Mouse (Mus musculus) hindbrain, embryonic 11.5 days (tissue): Measurements from ENCODE around the gene Galnt2. TPM values are rescaled to one million over a fixed set of nuclear protein-coding genes. Genes with fewer than 3 reads are reported as not detected.

Source experiments
- ATAC-seq: fragments of 200-750 bp; cut with Nextera tagmentation; 2 replicates; pipeline ENCODE4 v1.8.0; 2017; ENCODE audit warnings: mild to moderate bottlenecking, moderate TSS enrichment, moderate library complexity; ENCODE audit not compliant: low FRiP score
- DNase-seq: peaks from one replicate; pipeline ENCODE4 v3.0.0-alpha.2; 2015; ENCODE audit warnings: low spot score
- H3K27ac ChIP-seq: fragments of 300-500 bp; sonication (generic); 2 replicates; pipeline ENCODE4 v1.5.1; 2014; ENCODE audit warnings: mild to moderate bottlenecking, low read depth, low read length
- H3K27me3 ChIP-seq: fragments of 300-500 bp; sonication (generic); 2 replicates; pipeline ENCODE4 v1.6.1; 2014; ENCODE audit warnings: mild to moderate bottlenecking, low read length, moderate library complexity, mixed read lengths; ENCODE audit not compliant: control insufficient read depth, insufficient read depth
- H3K36me3 ChIP-seq: fragments of 300-500 bp; sonication (generic); 2 replicates; pipeline ENCODE4 v1.6.1; 2014; ENCODE audit warnings: mild to moderate bottlenecking, low read length, moderate library complexity, mixed read lengths; ENCODE audit not compliant: control insufficient read depth, insufficient read depth
- H3K4me1 ChIP-seq: fragments of 300-500 bp; sonication (generic); replicated peaks from 2 replicates; pipeline ENCODE4 v1.6.1; 2014; ENCODE audit warnings: low read length, mixed read lengths; ENCODE audit not compliant: control insufficient read depth, insufficient read depth
- H3K4me2 ChIP-seq: fragments of 300-500 bp; sonication (generic); replicated peaks from 2 replicates; pipeline ENCODE4 v1.6.1; 2014; ENCODE audit warnings: mild to moderate bottlenecking, low read depth, low read length
- H3K4me3 ChIP-seq: fragments of 300-500 bp; sonication (generic); 2 replicates; pipeline ENCODE4 v1.5.1; 2014; ENCODE audit warnings: low read depth, low read length
- H3K9ac ChIP-seq: fragments of 300-500 bp; sonication (generic); 2 replicates; pipeline ENCODE4 v1.6.1; 2014; ENCODE audit warnings: low read depth, low read length
- H3K9me3 ChIP-seq: fragments of 300-500 bp; sonication (generic); 2 replicates; pipeline ENCODE4 v1.6.1; 2016; ENCODE audit warnings: low read length; ENCODE audit not compliant: control insufficient read depth
- WGBS: fragments of 180-500 bp; shearing (Covaris S2); extraction: QIAGEN DNeasy Blood & Tissue Kit; methylation state at CpG from one replicate; pipeline ENCODE4 v1.1.7; 2014; 5-methylcytosine and 5-hydroxymethylcytosine counted together
- polyA plus RNA-seq: library from polyadenylated mRNA; unstranded; fragments of >200 nt; fragmentation: Nextera tagmentation; extraction: Ambion mirVana; gene quantifications from 2 replicates; pipeline ENCODE4 v1.2.1, GENCODE M21; 2014

Galnt2 gene
- polyA plus RNA-seq, 1 experiment from 2014 or later, result 47.0 TPM

- no peak overlapping the region for H3K9ac ChIP-seq
- no peak for DNase-seq
- 70% methylated on average over 5 of the region's 5 CpGs for WGBS
- H3K4me3 ChIP-seq, result no peak overlapping the region
- H3K4me2 ChIP-seq, result no peak overlapping the region
- H3K27ac ChIP-seq, result no peak overlapping the region
- no peaks in the 10 kb centered on the region for H3K4me1 ChIP-seq
- no peaks in the 10 kb centered on the region for H3K27me3 ChIP-seq
- ATAC-seq, result no peak
- no peaks in the 10 kb centered on the region for H3K9me3 ChIP-seq
- no peaks in the 10 kb centered on the region for H3K36me3 ChIP-seq
Measured at GRCm38 (mm10) chr8:124193992-124194391, 37.2 kb upstream of the Galnt2 start.

- ATAC-seq, result no peak
- no peak overlapping the region for H3K27ac ChIP-seq
- H3K4me3 ChIP-seq, result no peak overlapping the region
- no peaks in the 10 kb centered on the region for H3K4me1 ChIP-seq
- no peak overlapping the region for H3K4me2 ChIP-seq
- H3K9me3 ChIP-seq, result no peaks in the 10 kb centered on the region
- no peak overlapping the region for H3K9ac ChIP-seq
- no peak for DNase-seq
- H3K36me3 ChIP-seq, result no peaks in the 10 kb centered on the region
- 65% methylated on average over 5 of the region's 5 CpGs for WGBS
- H3K27me3 ChIP-seq, result no peaks in the 10 kb centered on the region
Measured at GRCm38 (mm10) chr8:124196195-124196594, 35.0 kb upstream of the Galnt2 start.

- H3K9ac ChIP-seq, result no peak overlapping the region
- no peaks in the 10 kb centered on the region for H3K4me1 ChIP-seq
- H3K9me3 ChIP-seq, result no peaks in the 10 kb centered on the region
- H3K4me2 ChIP-seq, result no peak overlapping the region
- ATAC-seq (no peak), DNase-seq (no peak)
- no peak overlapping the region for H3K4me3 ChIP-seq
- H3K27ac ChIP-seq, result no peak overlapping the region
- no peaks in the 10 kb centered on the region for H3K27me3 ChIP-seq
- H3K36me3 ChIP-seq, result no peaks in the 10 kb centered on the region
- WGBS, result 65% methylated on average over 5 of the region's 5 CpGs
Measured at GRCm38 (mm10) chr8:124196797-124197196, 34.4 kb upstream of the Galnt2 start.

- no peak overlapping the region for H3K9ac ChIP-seq
- H3K27me3 ChIP-seq, result no peaks in the 10 kb centered on the region
- WGBS, result 70% methylated on average over 7 of the region's 7 CpGs
- no peak overlapping the region for H3K4me2 ChIP-seq
- DNase-seq (no peak), ATAC-seq (no peak)
- H3K36me3 ChIP-seq, result no peaks in the 10 kb centered on the region
- H3K27ac ChIP-seq, result no peak overlapping the region
- no peaks in the 10 kb centered on the region for H3K9me3 ChIP-seq
- H3K4me1 ChIP-seq, result no peaks in the 10 kb centered on the region
- H3K4me3 ChIP-seq, result no peak overlapping the region
Measured at GRCm38 (mm10) chr8:124198230-124198629, 33.0 kb upstream of the Galnt2 start.

GRCm38 (mm10) chr8:124200400-124200799, 30.8 kb upstream of the Galnt2 start:
- Histone ChIP-seq H3K36me3 (no peaks in the 10 kb centered on the region), H3K27me3 (no peaks in the 10 kb centered on the region), H3K4me1 (no peaks in the 10 kb centered on the region), H3K9ac (no peak overlapping the region), H3K4me3 (no peak overlapping the region), H3K9me3 (no peaks in the 10 kb centered on the region), H3K4me2 (no peak overlapping the region), H3K27ac (no peak overlapping the region)
- no peak for ATAC-seq
- peak; percentile 13 for DNase-seq
- whole genome bisulfite sequencing, result 67% methylated on average over 7 of the region's 7 CpGs

GRCm38 (mm10) chr8:124201706-124202105, 29.5 kb upstream of the Galnt2 start:
- no peaks in the 10 kb centered on the region for H3K9me3 ChIP-seq
- no peak overlapping the region for H3K9ac ChIP-seq
- 91% methylated on average over 8 of the region's 8 CpGs for WGBS
- H3K4me3 ChIP-seq, result no peak overlapping the region
- no peaks in the 10 kb centered on the region for H3K36me3 ChIP-seq
- no peaks in the 10 kb centered on the region for H3K4me1 ChIP-seq
- H3K27me3 ChIP-seq, result no peaks in the 10 kb centered on the region
- no peak for ATAC-seq
- H3K27ac ChIP-seq, result no peak overlapping the region
- H3K4me2 ChIP-seq, result no peak overlapping the region
- no peak for DNase-seq

- Histone ChIP-seq H3K4me2 (no peak overlapping the region), H3K9ac (no peak overlapping the region), H3K27me3 (no peaks in the 10 kb centered on the region), H3K4me1 (no peaks in the 10 kb centered on the region), H3K4me3 (no peak overlapping the region), H3K27ac (no peak overlapping the region), H3K36me3 (no peaks in the 10 kb centered on the region), H3K9me3 (no peaks in the 10 kb centered on the region)
- DNase-seq, result no peak
- ATAC-seq, result no peak
- 85% methylated on average over 5 of the region's 5 CpGs for WGBS
Measured at GRCm38 (mm10) chr8:124202895-124203294, 28.3 kb upstream of the Galnt2 start.

GRCm38 (mm10) chr8:124204001-124204601, 27.1 kb upstream of the Galnt2 start:
- Histone ChIP-seq H3K9me3 (no peaks in the 10 kb centered on the region), H3K27me3 (no peaks in the 10 kb centered on the region), H3K4me1 (no peaks in the 10 kb centered on the region), H3K4me2 (no peak overlapping the region), H3K9ac (no peak overlapping the region), H3K36me3 (no peaks in the 10 kb centered on the region), H3K4me3 (no peak overlapping the region), H3K27ac (no peak overlapping the region)
- ATAC-seq (no peak), DNase-seq (no peak)
- 66% methylated on average over 13 of the region's 13 CpGs for WGBS

- no peaks in the 10 kb centered on the region for H3K36me3 ChIP-seq
- DNase-seq, result no peak
- no peak overlapping the region for H3K9ac ChIP-seq
- no peaks in the 10 kb centered on the region for H3K4me1 ChIP-seq
- H3K4me3 ChIP-seq, result no peak overlapping the region
- H3K27ac ChIP-seq, result no peak overlapping the region
- no peaks in the 10 kb centered on the region for H3K27me3 ChIP-seq
- no peak for ATAC-seq
- no peaks in the 10 kb centered on the region for H3K9me3 ChIP-seq
- H3K4me2 ChIP-seq, result no peak overlapping the region
- 90% methylated on average over 2 of the region's 2 CpGs for WGBS
Measured at GRCm38 (mm10) chr8:124212148-124212547, 19.0 kb upstream of the Galnt2 start.
